Mouse (Mus musculus): Measurements from ENCODE around the gene Tnn. TPM values are rescaled to one million over a fixed set of nuclear protein-coding genes. Genes with fewer than 3 reads are reported as not detected.

Gene Tnn
- total RNA-seq (2021), result under 1 TPM in 1 of 2 experiments, not detected in 1; 0.10 TPM

GRCm38 (mm10) chr1:160153480-160153879, at the start of gene Tnn:
Tnn (minus strand) TSS chr1:160153580.
- intact Hi-C loops (cut with DNase I), result no loop called here
- DNase-seq, result no peak

GRCm38 (mm10) chr1:160195337-160195663, 41.9 kb upstream of the Tnn start:
- DNase-seq, result no peak
- intact Hi-C loops (cut with DNase I), result loop anchor here (2.0 to 10.0 kb wide), 2 partner anchors 18 to 960 kb away; partner anchors contain the start of genes Cacybp and Cop1

GRCm38 (mm10) chr1:160194529-160195336, 41.4 kb upstream of the Tnn start, which contains the start of gene Mrps14:
Mrps14 (plus strand) TSS chr1:160195215.
- DNase-seq, result peak; percentile 98 to 99
- intact Hi-C loops (cut with DNase I), result loop anchor here (2.0 to 10.0 kb wide), 2 partner anchors 18 to 960 kb away; partner anchors contain the start of genes Cacybp and Cop1

GRCm38 (mm10) chr1:160184506-160184905, 31.1 kb upstream of the Tnn start:
- intact Hi-C loops (cut with DNase I), result loop anchor here (5.0 kb wide), 3 partner anchors 82 to 792 kb away; no protein-coding TSS in a partner anchor
- DNase-seq, result peak; percentile 24 to 43

- intact Hi-C loops (cut with DNase I), result loop anchor here (5.0 kb wide), 3 partner anchors 79 to 789 kb away; no protein-coding TSS in a partner anchor
- no peak for DNase-seq
These were observed 27.8 kb upstream of the Tnn start for GRCm38 (mm10) chr1:160181216-160181615.

- intact Hi-C loops (cut with DNase I), result no loop called here
- no peak for DNase-seq
These were observed 23.5 kb upstream of the Tnn start for GRCm38 (mm10) chr1:160176903-160177302.

- DNase-seq, result no peak
- intact Hi-C loops (cut with DNase I), result no loop called here
These were observed 13.2 kb upstream of the Tnn start for GRCm38 (mm10) chr1:160166600-160166999.

- DNase-seq, result no peak
- intact Hi-C loops (cut with DNase I), result no loop called here
These were observed 4.8 kb upstream of the Tnn start for GRCm38 (mm10) chr1:160158190-160158589.

GRCm38 (mm10) chr1:160150726-160151125, 2.7 kb downstream of the Tnn start:
- intact Hi-C loops (cut with DNase I), result no loop called here

GRCm38 (mm10) chr1:160149291-160149906, 4.0 kb downstream of the Tnn start:
- intact Hi-C loops (cut with DNase I), result no loop called here
- no peak for DNase-seq

More at GRCm38 (mm10) chr1:160150726-160151125, 2.7 kb downstream of the Tnn start:
- no peak for DNase-seq

GRCm38 (mm10) chr1:160147274-160147673, 6.1 kb downstream of the Tnn start:
- intact Hi-C loops (cut with DNase I), result no loop called here
- no peak for DNase-seq

GRCm38 (mm10) chr1:160145606-160146005, 7.8 kb downstream of the Tnn start:
- no peak for DNase-seq
- intact Hi-C loops (cut with DNase I), result no loop called here

- intact Hi-C loops (cut with DNase I), result no loop called here
- DNase-seq, result no peak
These were observed 9.0 kb downstream of the Tnn start for GRCm38 (mm10) chr1:160144343-160144742.

GRCm38 (mm10) chr1:160136362-160136890, 17.0 kb downstream of the Tnn start:
- intact Hi-C loops (cut with DNase I), result no loop called here
- no peak for DNase-seq

- intact Hi-C loops (cut with DNase I), result no loop called here
- DNase-seq, result no peak
These were observed 19.8 kb downstream of the Tnn start for GRCm38 (mm10) chr1:160133464-160134079.

GRCm38 (mm10) chr1:160123957-160124356, 29.4 kb downstream of the Tnn start:
- no peak for DNase-seq
- intact Hi-C loops (cut with DNase I), result no loop called here

- intact Hi-C loops (cut with DNase I), result no loop called here
- no peak for DNase-seq
These were observed 44.8 kb downstream of the Tnn start for GRCm38 (mm10) chr1:160108604-160109003.

GRCm38 (mm10) chr1:160105426-160105825, 48.0 kb downstream of the Tnn start:
- intact Hi-C loops (cut with DNase I), result no loop called here
- DNase-seq, result no peak

GRCm38 (mm10) chr1:160100996-160101395, 52.4 kb downstream of the Tnn start:
- intact Hi-C loops (cut with DNase I), result loop anchor here (5.0 kb wide), 1 partner anchor 81 kb away; no protein-coding TSS in a partner anchor
- DNase-seq, result no peak

- peak in 1 of 2 experiments; percentile 17 for DNase-seq
- intact Hi-C loops (cut with DNase I), result loop anchor here (5.0 kb wide), 1 partner anchor 83 kb away; no protein-coding TSS in a partner anchor
These were observed 53.6 kb downstream of the Tnn start for GRCm38 (mm10) chr1:160099659-160100302.
